Mouse (Mus musculus) limb, embryonic 11.5 days (tissue): Measurements from ENCODE around the gene Arhgap6. TPM values are rescaled to one million over a fixed set of nuclear protein-coding genes. Genes with fewer than 3 reads are reported as not detected.

ENCODE experiments used
- ATAC-seq: fragments of 200-750 bp; cut with Nextera tagmentation; 2 replicates; pipeline ENCODE4 v1.8.0; 2017; ENCODE audit warnings: low read depth; ENCODE audit not compliant: insufficient number of reproducible peaks, low FRiP score, low TSS enrichment
- DNase-seq: peaks from one replicate; pipeline ENCODE4 v3.0.0-alpha.2; 2015; ENCODE audit warnings: low spot score
- H3K27ac ChIP-seq: fragments of 300-500 bp; sonication (generic); replicated peaks from 2 replicates; pipeline ENCODE4 v1.5.1; 2014; ENCODE audit warnings: low read depth, mild to moderate bottlenecking, low read length
- H3K27me3 ChIP-seq: fragments of 300-500 bp; sonication (generic); 2 replicates; pipeline ENCODE4 v1.6.1; 2014; ENCODE audit warnings: mild to moderate bottlenecking, low read length, mixed read lengths; ENCODE audit not compliant: control insufficient read depth, insufficient read depth
- H3K36me3 ChIP-seq: fragments of 300-500 bp; sonication (generic); 2 replicates; pipeline ENCODE4 v1.6.1; 2014; ENCODE audit warnings: mild to moderate bottlenecking, low read length, moderate library complexity, mixed read lengths; ENCODE audit not compliant: control insufficient read depth, insufficient read depth
- H3K4me1 ChIP-seq: fragments of 300-500 bp; sonication (generic); 2 replicates; pipeline ENCODE4 v1.6.1; 2014; ENCODE audit warnings: low read length, mixed read lengths; ENCODE audit not compliant: control insufficient read depth, insufficient read depth
- H3K4me2 ChIP-seq: fragments of 300-500 bp; sonication (generic); 2 replicates; pipeline ENCODE4 v1.6.1; 2014; ENCODE audit warnings: low read depth, mild to moderate bottlenecking, moderate library complexity; ENCODE audit not compliant: severe bottlenecking
- H3K4me3 ChIP-seq: fragments of 300-500 bp; sonication (generic); 2 replicates; pipeline ENCODE4 v1.5.1; 2014; ENCODE audit warnings: low read depth, low read length
- H3K9ac ChIP-seq: fragments of 300-500 bp; sonication (generic); 2 replicates; pipeline ENCODE4 v1.6.1; 2014; ENCODE audit warnings: mild to moderate bottlenecking, low read length
- H3K9me3 ChIP-seq: fragments of 300-500 bp; sonication (generic); 2 replicates; pipeline ENCODE4 v1.6.1; 2016; ENCODE audit warnings: low read length; ENCODE audit not compliant: control insufficient read depth
- WGBS: fragments of 180-500 bp; shearing (Covaris S2); extraction: QIAGEN DNeasy Blood & Tissue Kit; methylation state at CpG from one replicate; pipeline ENCODE4 v1.1.7; 2014; 5-methylcytosine and 5-hydroxymethylcytosine counted together
- polyA plus RNA-seq: library from polyadenylated mRNA; unstranded; fragments of >200 nt; fragmentation: Nextera tagmentation; extraction: Ambion mirVana; gene quantifications from 2 replicates; pipeline ENCODE4 v1.2.1, GENCODE M21; 2014

The Arhgap6 gene
- polyA plus RNA-seq = 1.4 and 1.7 TPM in 2 replicates

GRCm38 (mm10) chrX:168794974-168795858 lies at the start of gene Arhgap6:
Gene Arhgap6 (plus strand): TSS chrX:168795099.
- H3K9me3 ChIP-seq = no peaks in the 10 kb centered on the region
- H3K36me3 ChIP-seq = no peaks in the 10 kb centered on the region
- H3K4me2 ChIP-seq = peak within 1 kb of the TSS; percentile 79
- peak; percentile 49 for DNase-seq
- ATAC-seq = peak; percentile 67
- no peak within 1 kb of the TSS for H3K27ac ChIP-seq
- H3K4me3 ChIP-seq = peak within 1 kb of the TSS; percentile 34
- WGBS = 19% methylated on average over 46 of the region's 48 CpGs
- no peak within 1 kb of the TSS for H3K9ac ChIP-seq
- peaks cover 31% of the 10 kb centered on the region for H3K27me3 ChIP-seq
- no peaks in the 10 kb centered on the region for H3K4me1 ChIP-seq

GRCm38 (mm10) chrX:168747011-168747410 lies 47.9 kb upstream of the Arhgap6 start:
- Histone ChIP-seq H3K27me3 (0 out of 2 replicates have a peak, but pooled peaks cover 2% of the 10 kb centered on the region), H3K4me2 (no peak overlapping the region), H3K9me3 (no peaks in the 10 kb centered on the region), H3K27ac (no peak overlapping the region), H3K36me3 (no peaks in the 10 kb centered on the region), H3K4me1 (no peaks in the 10 kb centered on the region), H3K9ac (no peak overlapping the region), H3K4me3 (no peak overlapping the region)
- 48% methylated on average over 2 of the region's 2 CpGs for WGBS
- no peak for ATAC-seq
- no peak for DNase-seq

GRCm38 (mm10) chrX:168795859-168796848 lies 1.3 kb downstream of the Arhgap6 start:
- WGBS = 18% methylated on average over 52 of the region's 55 CpGs
- H3K36me3 ChIP-seq = no peaks in the 10 kb centered on the region
- ATAC-seq (no peak), DNase-seq (peak; percentile 39)
- H3K27ac ChIP-seq = no peak overlapping the region
- no peaks in the 10 kb centered on the region for H3K9me3 ChIP-seq
- H3K9ac ChIP-seq = no peak overlapping the region
- peaks cover 31% of the 10 kb centered on the region for H3K27me3 ChIP-seq
- no peaks in the 10 kb centered on the region for H3K4me1 ChIP-seq
- peak overlapping the region; percentile 34 for H3K4me3 ChIP-seq
- H3K4me2 ChIP-seq = peak overlapping the region; percentile 79

GRCm38 (mm10) chrX:168804677-168805076 lies 9.8 kb downstream of the Arhgap6 start:
- Histone ChIP-seq H3K27ac (no peak overlapping the region), H3K36me3 (no peaks in the 10 kb centered on the region), H3K9ac (no peak overlapping the region), H3K4me2 (no peak overlapping the region), H3K4me3 (no peak overlapping the region), H3K4me1 (no peaks in the 10 kb centered on the region), H3K9me3 (no peaks in the 10 kb centered on the region), H3K27me3 (no peaks in the 10 kb centered on the region)
- DNase-seq (no peak), ATAC-seq (no peak)
- WGBS = 94% methylated on average over 2 of the region's 2 CpGs

GRCm38 (mm10) chrX:168810513-168811265 lies 15.8 kb downstream of the Arhgap6 start:
- no peak for DNase-seq
- Histone ChIP-seq H3K4me3 (no peak overlapping the region), H3K27me3 (no peaks in the 10 kb centered on the region), H3K4me2 (no peak overlapping the region), H3K9me3 (no peaks in the 10 kb centered on the region), H3K4me1 (no peaks in the 10 kb centered on the region), H3K36me3 (no peaks in the 10 kb centered on the region), H3K9ac (no peak overlapping the region), H3K27ac (no peak overlapping the region)
- WGBS = 65% methylated on average over 3 of the region's 3 CpGs
- ATAC-seq = no peak

DNA sequence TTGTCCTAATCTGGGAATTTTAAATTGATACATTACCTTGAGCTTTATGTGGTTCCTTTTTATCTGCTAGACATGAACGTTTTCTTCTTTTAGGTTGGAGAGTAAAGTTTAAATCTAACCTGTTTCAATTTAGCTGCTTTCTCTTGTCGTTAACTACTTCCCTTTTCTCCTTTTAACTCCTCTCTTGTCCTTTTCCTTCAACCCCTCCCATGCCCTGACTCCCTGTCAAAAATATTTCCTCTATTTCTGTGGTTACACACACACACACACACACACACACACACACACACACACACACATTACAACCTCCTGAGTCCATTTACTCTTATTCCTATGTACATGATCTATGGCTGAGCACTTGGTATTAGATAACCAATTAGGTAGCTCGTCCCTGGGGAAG lies 24.0 kb downstream of the Arhgap6 start:
- no peak overlapping the region for H3K4me2 ChIP-seq
- WGBS = 61% methylated on average over 3 of the region's 3 CpGs
- ATAC-seq (no peak), DNase-seq (no peak)
- no peak overlapping the region for H3K9ac ChIP-seq
- H3K4me1 ChIP-seq = no peaks in the 10 kb centered on the region
- no peak overlapping the region for H3K27ac ChIP-seq
- H3K27me3 ChIP-seq = no peaks in the 10 kb centered on the region
- no peaks in the 10 kb centered on the region for H3K36me3 ChIP-seq
- H3K4me3 ChIP-seq = no peak overlapping the region
- H3K9me3 ChIP-seq = no peaks in the 10 kb centered on the region

- no peak for DNase-seq
- Histone ChIP-seq H3K4me1 (no peaks in the 10 kb centered on the region), H3K9ac (no peak overlapping the region), H3K4me2 (no peak overlapping the region), H3K36me3 (no peaks in the 10 kb centered on the region), H3K27ac (no peak overlapping the region), H3K4me3 (no peak overlapping the region), H3K9me3 (no peaks in the 10 kb centered on the region), H3K27me3 (no peaks in the 10 kb centered on the region)
- no peak for ATAC-seq
- WGBS = 88% methylated on average over 2 of the region's 2 CpGs
These were observed 29.3 kb downstream of the Arhgap6 start for GRCm38 (mm10) chrX:168824166-168824565.

GRCm38 (mm10) chrX:168832343-168832742 lies 37.4 kb downstream of the Arhgap6 start:
- Histone ChIP-seq H3K9ac (no peak overlapping the region), H3K9me3 (no peaks in the 10 kb centered on the region), H3K27ac (no peak overlapping the region), H3K4me2 (no peak overlapping the region), H3K27me3 (0 out of 2 replicates have a peak, but pooled peaks cover 2% of the 10 kb centered on the region), H3K36me3 (no peaks in the 10 kb centered on the region), H3K4me3 (no peak overlapping the region), H3K4me1 (no peaks in the 10 kb centered on the region)
- DNase-seq = no peak
- no peak for ATAC-seq
- WGBS = 86% methylated on average over 5 of the region's 5 CpGs
